Mouse (Mus musculus): ENCODE results near the gene Zfp84. TPM values are rescaled to one million over a fixed set of nuclear protein-coding genes. Genes with fewer than 3 reads are reported as not detected.
A peak's percentile ranks its signal among the peaks of the same experiment; 100 is the strongest.

Zfp84 gene
- total RNA-seq, 2 experiments from 2014 or later: 15.2 to 17.9 TPM

DNA sequence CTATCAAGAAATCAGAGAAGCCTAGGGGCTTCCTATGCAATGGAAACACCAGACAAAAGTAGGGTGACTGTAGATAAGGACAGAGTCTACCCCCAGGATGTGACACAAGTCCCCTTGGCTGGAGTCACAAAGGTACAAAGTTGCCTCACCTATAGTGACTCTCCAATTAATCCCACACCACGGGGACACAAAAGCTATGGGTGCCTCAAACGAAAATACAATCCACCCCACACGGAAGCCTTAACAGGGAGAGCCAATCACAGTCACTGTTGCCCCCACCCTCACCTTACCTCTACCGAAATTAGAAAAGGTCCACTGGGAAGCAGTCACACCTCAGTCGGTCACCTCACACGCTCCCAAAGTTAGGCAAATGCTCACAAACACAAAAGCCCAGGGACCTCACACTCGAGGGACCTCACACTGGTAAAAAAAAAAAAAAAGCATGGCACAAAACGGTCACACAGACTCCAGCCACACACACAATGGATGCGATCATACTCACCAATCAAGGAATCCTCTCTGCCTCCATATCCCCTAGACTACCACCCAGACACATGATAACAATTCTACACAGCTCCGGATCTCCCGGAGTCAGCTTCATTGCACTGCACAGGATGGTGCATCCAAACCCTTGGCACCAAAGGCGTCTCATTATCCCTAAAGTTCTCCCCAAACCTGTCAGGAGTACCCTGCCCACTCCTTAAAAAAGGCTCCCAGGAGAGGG, 46.9 kb downstream of the Zfp84 start:
- DNase-seq (ENCODE audit: low spot score in 2 of 2): peak in 1 of 2 experiments; percentile 13

- DNase-seq (ENCODE audit: low spot score in 2 of 2): peak; percentile 86 to 95
Measured at GRCm38 (mm10) chr7:29815910-29816429, 47.6 kb downstream of the Zfp84 start, which contains the start of gene Zfp790. Gene Zfp790 (plus strand): TSS chr7:29816114.

GRCm38 (mm10) chr7:29818619-29819254, 50.4 kb downstream of the Zfp84 start:
- peak; percentile 81 to 88 for DNase-seq (ENCODE audit: low spot score in 2 of 2)

DNA sequence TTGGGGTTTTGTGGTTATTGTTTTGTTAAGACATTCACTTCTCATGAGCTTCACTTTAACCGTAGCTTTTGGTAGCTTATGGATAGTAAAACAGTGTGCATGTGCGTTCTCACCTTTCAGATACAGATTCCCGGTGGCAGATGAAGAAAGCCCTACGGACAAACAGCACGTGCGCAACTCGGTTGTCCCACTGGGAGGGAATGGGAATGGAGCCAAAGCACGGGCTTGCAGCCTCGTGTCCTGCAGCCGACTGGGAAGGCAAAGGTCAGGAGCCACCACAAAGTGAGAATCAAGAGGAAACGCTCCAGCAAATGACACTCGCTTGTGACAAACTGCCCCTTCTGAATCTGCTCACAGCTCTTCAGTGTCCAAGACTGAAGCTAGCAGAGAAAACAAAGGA, 59.6 kb downstream of the Zfp84 start:
- no peak for DNase-seq (ENCODE audit: low spot score in 2 of 2)

Small RNA genes within 50 kb of the gene (microRNA-seq; reads per million reads assigned to microRNA genes)
- 2.3 to 3.2 reads per million in 2 experiments for gene Mir1964

Other genes with a start within 250 kb of the Zfp84 start
- gene Sipa1l3, start 249.9 kb upstream of the Zfp84 start, total RNA-seq (2021): 100 to 1,000 TPM; 166 to 185 TPM
- under 1 TPM in 1 of 2 experiments, not detected in 1; 0.83 TPM for gene Catsperg2, start 41.5 kb upstream of the Zfp84 start, total RNA-seq (2021)
- 10 to 100 TPM in 1 of 2 experiments, 1 to 10 TPM in 1; 9.8 to 10.9 TPM for gene Zfp30, start 15.4 kb downstream of the Zfp84 start, total RNA-seq (2021)
- 10 to 100 TPM; 16.3 to 19.4 TPM for gene Zfp790, start 47.6 kb downstream of the Zfp84 start, total RNA-seq (2021)
- gene Zfp940, start 85.1 kb downstream of the Zfp84 start, total RNA-seq (2021): 10 to 100 TPM; 16.5 to 18.0 TPM
- 10 to 100 TPM; 13.5 to 14.8 TPM for gene Zfp420, start 91.4 kb downstream of the Zfp84 start, total RNA-seq (2021)
- 10 to 100 TPM; 19.9 to 20.1 TPM for gene Zfp27, start 138.0 kb downstream of the Zfp84 start, total RNA-seq (2021)
- gene Zfp383, start 139.7 kb downstream of the Zfp84 start, total RNA-seq (2021): 1 to 10 TPM; 8.2 to 9.4 TPM
- 10 to 100 TPM; 17.3 to 17.8 TPM for gene Zfp74, start 185.5 kb downstream of the Zfp84 start, total RNA-seq (2021)
- 1 to 10 TPM; 5.1 to 5.3 TPM for gene Zfp568, start 215.4 kb downstream of the Zfp84 start, total RNA-seq (2021)